Mouse (Mus musculus): Measurements from ENCODE around the gene Eed. TPM values are rescaled to one million over a fixed set of nuclear protein-coding genes. Genes with fewer than 3 reads are reported as not detected.

Gene Eed
- total RNA-seq (2023; ENCODE audit: inconsistent age) = 105 to 152 TPM (median 123 TPM) in 4 replicates

GRCm38 (mm10) chr7:89980485-89981422 lies at the start of gene Eed:
TSS of gene Eed (minus strand) at chr7:89980983.

GRCm38 (mm10) chr7:89940571-89941463 lies 40.0 kb downstream of the Eed start, which contains the start of gene Hikeshi:
TSS of gene Hikeshi (minus strand) at chr7:89941204.

Other genes with a start within 250 kb of the Eed start
- not detected in 4 replicates for gene Ccdc81, start 77.4 kb downstream of the Eed start, total RNA-seq (2023; ENCODE audit: inconsistent age)
- 57.5 to 67.5 TPM (median 62.4 TPM) in 4 replicates for gene Hikeshi, start 39.8 kb downstream of the Eed start, total RNA-seq (2023; ENCODE audit: inconsistent age)
- gene Picalm, start 149.2 kb upstream of the Eed start, total RNA-seq (2023; ENCODE audit: inconsistent age) = 177 to 204 TPM (median 193 TPM) in 4 replicates